Mouse (Mus musculus) CH12.LX (cell line): ENCODE results near the gene Cobll1.

Source experiments
- CTCF ChIP-seq, 2 experiments: IDR thresholded peaks in 1 of 2; conservative IDR thresholded peaks in 1 of 2; 2 replicates each; pipeline ENCODE4 v1.5.1; 2011 to 2012; ENCODE audit warnings: low read depth in 2 of 2, low read length in 2 of 2, improper control_type of control experiment in 1 of 2, inconsistent platforms in 1 of 2, mild to moderate bottlenecking in 1 of 2, moderate library complexity in 1 of 2
- MEF2A ChIP-seq: IDR thresholded peaks from 2 replicates; pipeline ENCODE4 v1.6.1; 2014; ENCODE audit warnings: low read depth, mild to moderate bottlenecking, inconsistent platforms, low read length, improper control_type of control experiment, borderline replicate concordance
- MYC ChIP-seq: IDR thresholded peaks from 2 replicates; pipeline ENCODE4 v1.6.1; 2011; ENCODE audit warnings: low read depth, mild to moderate bottlenecking, improper control_type of control experiment, low read length
- POLR2A ChIP-seq: IDR thresholded peaks from 2 replicates; pipeline ENCODE4 v1.6.1; 2011; ENCODE audit warnings: low read depth, mild to moderate bottlenecking, improper control_type of control experiment, low read length
- RCOR1 ChIP-seq: conservative IDR thresholded peaks from 2 replicates; pipeline ENCODE4 v1.6.1; 2012; ENCODE audit warnings: low read depth, mild to moderate bottlenecking, inconsistent platforms, low read length, improper control_type of control experiment
- USF1 ChIP-seq: IDR thresholded peaks from 2 replicates; pipeline ENCODE4 v1.6.1; 2014; ENCODE audit warnings: low read depth, mild to moderate bottlenecking, inconsistent platforms, low read length, improper control_type of control experiment
- ZC3H11A ChIP-seq: IDR thresholded peaks from 2 replicates; pipeline ENCODE4 v1.6.1; 2012; ENCODE audit warnings: low read depth, mild to moderate bottlenecking, inconsistent platforms, low read length, improper control_type of control experiment

DNA sequence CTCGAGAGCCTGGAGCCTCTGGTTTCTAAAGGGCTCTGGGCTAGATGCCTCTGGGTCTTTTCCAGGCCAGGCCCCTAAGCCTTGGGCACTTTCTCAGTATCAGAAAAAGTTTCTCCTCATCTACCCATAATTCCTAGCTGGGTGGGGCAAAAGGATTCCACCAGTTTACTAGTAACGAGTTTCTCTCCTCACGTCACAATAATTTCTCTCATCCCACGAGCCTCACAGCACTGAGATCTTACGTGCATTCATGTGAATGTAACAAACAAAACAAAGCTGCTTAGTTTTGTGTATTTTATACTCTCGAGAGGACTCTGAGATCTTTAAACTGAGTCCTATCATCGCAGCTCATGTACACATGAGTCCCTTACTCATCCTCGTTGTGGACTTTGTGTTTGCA is 57.5 kb downstream of the Cobll1 start:
- TF ChIP-seq POLR2A (no peak), MEF2A (no peak), CTCF (conservative IDR thresholded peaks at IDR 0.05 in 1 of 2, IDR thresholded peaks at IDR 0.05 in 1 of 2; ENCODE audit: low read depth in 2 of 2, low read length in 2 of 2) (no peak), MYC (no peak), ZC3H11A (no peak), USF1 (no peak), RCOR1 (no peak)
